Mouse (Mus musculus) bone marrow, adult 2 months (tissue): Measurements from ENCODE around the gene Carns1.

Source experiments
- CTCF ChIP-seq: fragments of 200-500 bp; IDR thresholded peaks from 2 replicates; pipeline ENCODE4 v1.5.1; 2011; ENCODE audit warnings: low read length, control low read depth; ENCODE audit not compliant: control insufficient read depth, insufficient read depth
- POLR2A ChIP-seq: fragments of 200-500 bp; IDR thresholded peaks from 2 replicates; pipeline ENCODE4 v1.6.1; 2011; ENCODE audit warnings: low read depth, mild to moderate bottlenecking, control low read depth, low read length, borderline replicate concordance; ENCODE audit not compliant: control insufficient read depth

DNA sequence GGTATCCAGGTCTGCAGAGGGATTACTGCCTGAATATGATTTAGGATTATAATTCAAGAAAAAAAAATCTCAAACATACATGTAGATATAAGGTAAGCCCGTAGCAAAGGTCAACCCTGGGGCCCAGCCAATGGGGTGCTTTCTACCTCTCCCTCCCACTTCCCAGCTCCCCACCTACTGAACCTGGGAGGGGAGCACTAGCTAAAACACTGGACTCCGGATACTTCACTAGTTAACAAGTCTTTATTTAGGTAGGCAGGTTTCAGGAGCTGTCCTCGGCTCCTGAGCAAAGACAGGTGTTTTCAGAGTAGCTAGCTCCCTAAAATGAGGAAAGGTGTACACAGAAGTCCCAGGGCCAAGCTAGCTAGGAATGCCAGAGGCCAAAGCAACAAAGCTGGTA lies 11.2 kb downstream of the Carns1 start:
- TF ChIP-seq CTCF (no peak), POLR2A (no peak)
